In genomic region chr1:104993905-104994611, GRCm38 (mm10) we compare ENCODE assay signal across 8 mouse cellular contexts.
DNase-seq lines count a peak whose midpoint lies in the region; ATAC-seq and TF ChIP-seq lines count a peak whose summit lies in the region.

No protein-coding gene starts in this region.

- intact Hi-C loops in left cerebral cortex, adult 2 months (cut with DNase I) = loop anchor here (10.0 kb wide), 1 partner anchor 361 kb away; the partner anchor contains the start of gene Rnf152

- H3K9me3 ChIP-seq in embryonic facial prominence, embryonic 11.5 days (replicated peaks; ENCODE audit: control insufficient read depth, low read length) = no peaks in the 10 kb centered on the region
- H3K9me3 ChIP-seq in hindbrain, embryonic 10.5 days = no peaks in the 10 kb centered on the region
- no peaks in the 10 kb centered on the region for H3K9me3 ChIP-seq in limb, embryonic 13.5 days
- no peaks in the 10 kb centered on the region for H3K9me3 ChIP-seq in neural tube, embryonic 11.5 days (ENCODE audit: control insufficient read depth, low read length)

- whole genome bisulfite sequencing in embryonic facial prominence, embryonic 11.5 days = 10% methylated on average over 51 of the region's 51 CpGs
- 10% methylated on average over 51 of the region's 51 CpGs for WGBS in hindbrain, embryonic 10.5 days
- 12% methylated on average over 51 of the region's 51 CpGs for WGBS in limb, embryonic 13.5 days
- 8% methylated on average over 51 of the region's 51 CpGs for WGBS in neural tube, embryonic 11.5 days

- H3K27ac ChIP-seq in left cerebral cortex, adult 2 months = no peak overlapping the region
- no peak overlapping the region for H3K27ac ChIP-seq in embryonic facial prominence, embryonic 11.5 days (replicated peaks; ENCODE audit: low read depth, low read length)
- peak overlapping the region; percentile 78 for H3K27ac ChIP-seq in hindbrain, embryonic 10.5 days
- H3K27ac ChIP-seq in limb, embryonic 13.5 days = no peak overlapping the region
- no peak overlapping the region for H3K27ac ChIP-seq in neural tube, embryonic 11.5 days (ENCODE audit: low read depth, low read length)

- H3K9ac ChIP-seq in embryonic facial prominence, embryonic 11.5 days (replicated peaks; ENCODE audit: low read length) = peak overlapping the region; percentile 47
- H3K9ac ChIP-seq in limb, embryonic 13.5 days = peak overlapping the region; percentile 64
- peak overlapping the region; percentile 69 for H3K9ac ChIP-seq in neural tube, embryonic 11.5 days (ENCODE audit: low read length)

- peak; percentile 89 for ATAC-seq in embryonic facial prominence, embryonic 11.5 days (replicated peaks; ENCODE audit: insufficient number of reproducible peaks, low FRiP score, low TSS enrichment, low read depth)
- peak; percentile 84 for ATAC-seq in limb, embryonic 13.5 days (ENCODE audit: low FRiP score, low read depth)
- peak; percentile 86 for ATAC-seq in neural tube, embryonic 11.5 days (ENCODE audit: insufficient read depth, low FRiP score, low TSS enrichment)
- ATAC-seq in activated CD4-positive, CD25-positive, alpha-beta regulatory T cell, adult 4 months = no peak

- no peaks in the 10 kb centered on the region for H3K4me1 ChIP-seq in embryonic facial prominence, embryonic 11.5 days (ENCODE audit: control insufficient read depth, insufficient read depth, low read length)
- peaks cover 8% of the 10 kb centered on the region for H3K4me1 ChIP-seq in hindbrain, embryonic 10.5 days (replicated peaks)
- 0 out of 2 replicates have a peak, but pooled peaks cover 5% of the 10 kb centered on the region for H3K4me1 ChIP-seq in limb, embryonic 13.5 days
- no peaks in the 10 kb centered on the region for H3K4me1 ChIP-seq in neural tube, embryonic 11.5 days (ENCODE audit: control insufficient read depth, insufficient read depth, low read length)

- no peaks in the 10 kb centered on the region for H3K27me3 ChIP-seq in embryonic facial prominence, embryonic 11.5 days (ENCODE audit: control insufficient read depth, insufficient read depth, low read length)
- peaks cover 19% of the 10 kb centered on the region for H3K27me3 ChIP-seq in hindbrain, embryonic 10.5 days (ENCODE audit: insufficient read depth, poor library complexity, severe bottlenecking)
- peaks cover 9% of the 10 kb centered on the region for H3K27me3 ChIP-seq in limb, embryonic 13.5 days
- no peaks in the 10 kb centered on the region for H3K27me3 ChIP-seq in neural tube, embryonic 11.5 days (ENCODE audit: control insufficient read depth, insufficient read depth, low read length)

- no peak for TF ChIP-seq CTCF in left cerebral cortex, adult 2 months (IDR thresholded peaks at IDR 0.05)

- peak overlapping the region; percentile 3; the same call in 1 of the 2 replicates for H3K4me3 ChIP-seq in left cerebral cortex, adult 2 months
- peak overlapping the region; percentile 38 for H3K4me3 ChIP-seq in embryonic facial prominence, embryonic 11.5 days (ENCODE audit: low read depth, low read length)
- H3K4me3 ChIP-seq in hindbrain, embryonic 10.5 days = peak overlapping the region; percentile 56
- peak overlapping the region; percentile 51 for H3K4me3 ChIP-seq in limb, embryonic 13.5 days
- peak overlapping the region; percentile 40 for H3K4me3 ChIP-seq in neural tube, embryonic 11.5 days (ENCODE audit: low read depth, low read length)

- H3K4me2 ChIP-seq in embryonic facial prominence, embryonic 11.5 days (ENCODE audit: low read depth, low read length) = peak overlapping the region; percentile 87
- H3K4me2 ChIP-seq in limb, embryonic 13.5 days (replicated peaks) = peak overlapping the region; percentile 89
- H3K4me2 ChIP-seq in neural tube, embryonic 11.5 days (ENCODE audit: low read depth) = peak overlapping the region; percentile 87

- DNase-seq in left cerebral cortex, adult 2 months (ENCODE audit: extremely low spot score in 1 of 2, low spot score in 2 of 2) = no peak
- DNase-seq in left cerebral cortex, adult 18-20 months (ENCODE audit: low spot score in 2 of 2) = no peak
- DNase-seq in embryonic facial prominence, embryonic 11.5 days (ENCODE audit: low spot score) = peak; percentile 45
- peak; percentile 62 for DNase-seq in hindbrain, embryonic 10.5 days (ENCODE audit: low spot score)
- peak; percentile 67 for DNase-seq in neural tube, embryonic 11.5 days (ENCODE audit: low spot score)
- DNase-seq in layer of hippocampus, adult 9-10 months (ENCODE audit: low spot score) = no peak

- no peaks in the 10 kb centered on the region for H3K36me3 ChIP-seq in embryonic facial prominence, embryonic 11.5 days (replicated peaks; ENCODE audit: control insufficient read depth, insufficient read depth, low read depth, low read length)
- H3K36me3 ChIP-seq in hindbrain, embryonic 10.5 days = no peaks in the 10 kb centered on the region
- H3K36me3 ChIP-seq in limb, embryonic 13.5 days = no peaks in the 10 kb centered on the region
- H3K36me3 ChIP-seq in neural tube, embryonic 11.5 days (ENCODE audit: control insufficient read depth, insufficient read depth, low read length) = no peaks in the 10 kb centered on the region

Comparison
In these comparisons a context has a peak if more than half of its experiments do, and no peak if none do; other contexts are left out.
1. DNase-seq: peak in embryonic facial prominence, embryonic 11.5 days (single experiment), hindbrain, embryonic 10.5 days (single experiment) and neural tube, embryonic 11.5 days (single experiment); none in left cerebral cortex, adult 2 months (0 of 2), left cerebral cortex, adult 18-20 months (0 of 2) and layer of hippocampus, adult 9-10 months (single experiment).
2. H3K4me3 ChIP-seq: peak in every context shown above with its lines; median percentile 56 in hindbrain, embryonic 10.5 days; 51 in limb, embryonic 13.5 days; 40 in neural tube, embryonic 11.5 days; 38 in embryonic facial prominence, embryonic 11.5 days; 3 in left cerebral cortex, adult 2 months.
3. Peak in every context shown above with its lines, with median percentiles within 50 percentile points of each other: H3K4me2 ChIP-seq and H3K9ac ChIP-seq.